Mouse (Mus musculus) gonadal fat pad, adult 2 months (tissue): Measurements from ENCODE around the gene Becn1. TPM values are rescaled to one million over a fixed set of nuclear protein-coding genes. Genes with fewer than 3 reads are reported as not detected.

ENCODE experiments used
- DNase-seq: peaks from one replicate; pipeline ENCODE4 v3.0.0-alpha.2; 2012; ENCODE audit warnings: low read depth
- polyA plus RNA-seq: library from polyadenylated mRNA; depleted of rRNA; stranded (reverse); fragments of >200 nt; gene quantifications from 2 replicates; pipeline ENCODE4 v1.2.3, GENCODE M21; 2012

Gene Becn1
- polyA plus RNA-seq, 1 experiment, result 158 TPM

- no peak for DNase-seq
Observed at GRCm38 (mm10) chr11:101269577-101270116, 32.4 kb downstream of the Becn1 start.

DNA sequence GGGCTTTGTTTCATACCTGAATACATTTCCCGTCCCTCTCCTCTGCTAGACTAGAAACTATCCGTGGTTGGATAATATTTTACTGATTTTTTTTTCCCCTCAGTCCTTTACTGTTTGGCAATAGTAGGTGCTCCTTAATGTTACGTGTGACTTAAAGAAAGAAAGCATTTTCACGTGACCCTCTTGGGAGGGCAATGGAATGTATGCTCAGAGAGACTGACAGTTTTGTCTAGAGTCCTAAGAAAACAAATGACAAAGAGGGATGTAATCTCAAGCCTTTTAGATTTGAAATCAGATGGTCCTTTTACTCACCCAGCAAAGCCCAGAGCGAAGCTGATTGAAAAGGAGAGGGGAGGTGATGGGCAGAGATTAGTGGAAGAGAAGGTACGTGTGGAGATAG lies 36.2 kb downstream of the Becn1 start:
- DNase-seq, result no peak

DNA sequence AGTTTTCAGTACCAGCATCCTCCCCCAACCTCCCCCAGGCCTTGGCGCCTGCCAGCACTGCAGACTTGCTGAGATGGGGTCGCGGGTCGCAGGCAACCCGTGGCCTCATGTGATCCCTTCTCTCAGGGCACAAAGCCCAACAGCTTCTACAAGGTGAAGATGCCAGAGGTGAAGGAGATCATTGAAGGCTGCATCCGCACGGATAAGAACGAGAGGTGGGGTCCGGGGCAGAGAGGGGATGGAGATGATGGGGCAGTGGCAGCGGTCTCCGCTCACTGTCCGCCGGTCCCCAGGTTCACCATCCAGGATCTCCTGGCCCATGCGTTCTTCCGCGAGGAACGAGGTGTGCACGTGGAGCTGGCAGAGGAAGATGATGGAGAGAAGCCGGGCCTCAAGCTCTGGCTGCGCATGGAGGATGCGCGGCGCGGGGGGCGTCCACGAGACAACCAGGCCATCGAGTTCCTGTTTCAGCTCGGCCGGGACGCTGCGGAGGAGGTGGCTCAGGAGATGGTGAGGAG lies 37.1 kb downstream of the Becn1 start:
- no peak for DNase-seq

DNA sequence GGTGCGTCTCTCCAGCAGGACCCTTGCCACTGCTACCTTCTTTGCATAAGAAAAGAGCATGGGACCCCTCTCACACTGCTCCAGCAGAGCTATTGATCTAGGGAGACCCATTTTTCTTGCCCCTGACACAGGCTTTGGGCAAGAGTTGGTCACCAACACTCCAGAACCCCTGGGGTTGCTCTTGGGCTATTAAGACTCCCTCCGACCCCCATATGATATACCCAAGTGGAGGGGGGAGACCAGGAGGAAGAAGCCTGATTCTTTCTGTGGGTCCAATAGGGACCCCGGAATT lies 38.2 kb downstream of the Becn1 start:
- no peak for DNase-seq

DNA sequence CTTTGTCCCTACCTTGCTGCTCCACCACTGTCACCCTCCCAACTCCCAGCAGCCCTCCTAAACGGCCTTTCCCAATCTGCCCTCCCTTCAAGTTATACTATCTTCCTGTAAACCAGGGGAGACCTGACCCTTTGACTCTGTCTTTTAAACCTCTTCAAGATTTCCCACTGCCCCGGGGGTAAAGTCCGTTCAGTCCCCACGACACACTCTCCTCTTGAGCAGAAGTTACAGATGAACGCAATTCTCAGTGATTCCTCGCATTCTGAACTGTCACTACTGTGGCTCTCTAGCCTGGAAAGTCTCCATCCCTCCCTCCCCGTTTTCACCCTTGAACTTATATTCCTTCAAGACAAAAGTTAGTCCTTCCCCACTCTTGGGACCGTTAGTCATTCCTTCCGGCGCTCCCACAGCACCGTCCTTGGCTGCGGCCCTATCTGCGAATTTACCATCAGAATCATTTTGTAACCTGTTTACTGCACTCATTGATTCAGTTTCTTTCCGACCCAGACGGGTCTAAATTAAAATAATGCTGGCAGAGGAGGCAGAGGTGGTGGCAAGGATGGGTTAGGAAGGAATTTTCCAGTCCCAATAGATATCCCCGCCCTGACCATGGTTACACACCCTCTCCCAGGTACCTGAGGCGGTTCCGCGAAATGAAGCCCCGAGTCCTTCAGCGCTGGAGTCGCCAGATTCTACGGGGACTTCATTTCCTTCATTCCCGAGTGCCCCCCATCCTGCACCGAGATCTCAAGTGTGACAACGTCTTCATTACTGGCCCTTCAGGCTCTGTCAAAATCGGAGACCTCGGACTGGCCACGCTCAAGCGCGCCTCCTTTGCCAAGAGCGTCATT lies 38.7 kb downstream of the Becn1 start:
- no peak for DNase-seq

DNA sequence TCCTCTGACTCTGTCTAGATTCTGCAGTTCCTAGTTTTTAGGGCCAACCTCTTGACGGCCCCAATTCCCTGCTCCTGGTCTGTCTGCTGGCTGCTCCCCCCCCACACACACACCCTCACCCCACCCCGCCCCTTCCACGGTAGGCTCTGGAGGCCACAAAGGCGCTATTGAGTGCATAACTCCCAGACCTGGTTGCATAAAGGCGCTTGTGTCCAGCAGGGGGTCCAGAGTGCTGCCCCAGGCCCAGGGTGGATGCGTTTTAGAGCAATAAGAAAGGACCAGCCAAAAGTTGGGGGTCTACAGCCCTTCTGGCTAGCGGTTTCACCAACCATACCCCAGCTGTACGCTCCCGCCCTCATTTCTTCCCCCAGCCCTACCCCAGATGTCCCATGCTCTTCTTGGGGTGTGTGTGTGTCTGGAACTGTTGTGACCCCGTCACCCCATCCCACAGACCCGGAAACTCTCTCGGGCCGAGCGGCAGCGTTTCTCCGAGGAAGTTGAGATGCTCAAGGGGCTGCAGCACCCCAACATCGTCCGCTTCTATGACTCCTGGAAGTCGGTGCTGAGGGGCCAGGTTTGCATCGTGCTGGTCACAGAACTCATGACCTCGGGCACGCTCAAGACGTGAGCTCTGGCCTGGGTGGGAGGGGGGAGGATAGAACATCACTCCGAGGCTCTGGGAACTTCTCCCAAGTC lies 39.7 kb downstream of the Becn1 start:
- no peak for DNase-seq

DNA sequence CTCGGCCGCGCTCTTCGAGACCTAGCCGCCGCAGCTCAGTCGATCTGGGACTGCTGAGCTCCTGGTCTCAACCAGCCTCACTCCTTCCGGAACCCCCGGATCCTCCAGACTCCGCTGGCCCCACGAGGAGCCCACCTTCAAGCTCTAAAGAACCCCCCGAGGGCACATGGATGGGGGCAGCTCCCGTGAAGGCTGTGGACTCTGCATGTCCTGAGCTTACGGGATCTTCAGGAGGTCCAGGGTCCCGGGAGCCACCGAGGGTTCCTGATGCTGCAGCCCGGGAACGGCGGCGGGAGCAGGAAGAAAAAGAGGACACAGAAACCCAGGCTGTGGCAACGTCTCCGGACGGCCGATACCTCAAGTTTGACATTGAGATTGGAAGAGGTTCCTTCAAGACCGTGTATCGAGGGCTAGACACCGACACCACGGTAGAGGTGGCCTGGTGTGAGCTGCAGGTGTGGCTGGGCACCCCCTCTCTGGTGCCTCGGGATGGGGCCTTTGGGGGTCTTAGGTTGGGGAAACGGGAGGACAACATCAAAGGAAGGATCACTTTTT lies 41.2 kb downstream of the Becn1 start:
- DNase-seq, result no peak

- DNase-seq, result no peak
Observed at GRCm38 (mm10) chr11:101259948-101260825, 41.9 kb downstream of the Becn1 start, which contains the start of gene Wnk4. TSS of gene Wnk4 (plus strand) at chr11:101260567.

GRCm38 (mm10) chr11:101259261-101259712 lies 42.8 kb downstream of the Becn1 start:
- no peak for DNase-seq

DNA sequence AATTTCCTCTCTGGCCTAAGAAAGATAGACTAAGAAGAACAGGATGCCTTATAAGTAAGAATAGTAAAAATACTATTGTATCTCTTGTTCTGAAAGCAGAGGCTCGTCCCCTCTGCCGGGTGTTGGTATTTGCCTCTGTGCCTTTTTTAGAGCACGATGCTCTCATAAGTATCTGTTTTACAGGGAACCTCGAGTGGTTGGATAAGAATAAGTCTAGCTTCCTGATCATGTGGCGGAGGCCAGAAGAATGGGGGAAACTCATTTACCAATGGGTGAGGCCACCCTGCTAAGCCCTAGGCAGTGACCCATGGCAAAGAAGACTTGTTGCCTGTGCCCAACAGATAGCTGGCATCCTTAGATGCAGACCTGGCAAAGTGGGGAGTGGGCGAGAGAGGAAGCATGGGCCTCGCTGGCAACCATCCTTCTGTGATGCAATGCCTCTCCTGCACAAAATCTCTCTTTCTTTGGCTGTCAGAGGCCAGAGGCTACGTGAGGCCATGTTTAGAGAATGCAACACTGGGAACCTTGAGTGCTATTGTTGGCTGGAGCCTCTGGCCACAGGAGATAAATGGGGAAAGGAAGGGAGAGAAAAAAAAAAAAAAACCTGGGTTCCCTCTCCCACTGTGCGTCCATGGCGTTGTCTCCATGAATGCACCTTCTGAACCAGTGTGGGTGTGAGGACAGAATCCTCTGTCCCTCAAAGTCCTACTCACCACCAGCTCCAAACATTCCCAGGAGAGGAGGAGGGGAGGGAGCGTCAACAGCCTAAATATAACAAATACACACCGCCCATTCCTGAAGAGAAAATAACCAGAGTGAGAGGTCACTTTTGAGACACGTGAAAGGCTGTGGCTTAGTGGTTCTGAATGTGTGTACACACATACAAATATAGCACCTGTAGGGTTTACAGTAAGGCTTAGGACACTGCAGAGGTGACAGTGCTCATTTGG lies 46.0 kb downstream of the Becn1 start:
- DNase-seq, result no peak

DNA sequence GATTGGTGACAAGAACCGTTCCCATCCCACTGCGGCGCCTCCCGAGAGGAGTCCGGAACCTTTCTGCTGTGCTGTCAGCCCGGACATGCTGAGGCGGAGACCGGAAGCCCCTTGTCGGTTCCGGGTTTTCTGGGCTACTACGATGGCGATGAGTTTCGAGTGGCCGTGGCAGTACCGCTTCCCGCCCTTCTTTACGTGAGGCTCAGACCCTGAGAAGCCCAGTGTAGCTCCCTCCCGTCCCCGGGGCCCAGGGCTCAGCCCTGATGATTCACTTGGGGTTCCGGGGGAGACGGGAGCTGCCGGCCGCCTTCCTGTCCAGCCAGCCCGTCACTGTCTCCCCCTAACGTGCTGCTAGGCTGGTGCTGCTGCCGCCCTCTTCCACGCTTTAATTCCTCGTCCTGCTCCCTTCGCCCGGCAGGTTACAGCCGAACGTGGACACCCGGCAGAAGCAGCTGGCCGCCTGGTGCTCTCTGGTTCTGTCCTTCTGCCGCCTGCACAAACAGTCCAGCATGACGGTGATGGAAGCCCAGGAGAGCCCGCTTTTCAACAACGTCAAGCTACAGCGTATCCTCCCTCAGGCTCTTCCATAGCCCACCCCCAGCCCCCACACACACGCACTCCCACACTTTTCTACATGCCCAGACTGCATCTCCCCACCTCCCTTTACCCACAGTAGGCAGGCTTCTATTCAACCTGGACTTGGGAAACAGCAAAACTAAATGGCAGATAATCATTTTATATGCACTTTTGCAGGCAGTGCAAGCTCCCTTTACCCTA lies 48.3 kb downstream of the Becn1 start, which contains the start of gene Vps25:
TSS of gene Vps25 (plus strand) at position 95 of the 777 bp plus-strand sequence.
- DNase-seq, result no peak

DNA sequence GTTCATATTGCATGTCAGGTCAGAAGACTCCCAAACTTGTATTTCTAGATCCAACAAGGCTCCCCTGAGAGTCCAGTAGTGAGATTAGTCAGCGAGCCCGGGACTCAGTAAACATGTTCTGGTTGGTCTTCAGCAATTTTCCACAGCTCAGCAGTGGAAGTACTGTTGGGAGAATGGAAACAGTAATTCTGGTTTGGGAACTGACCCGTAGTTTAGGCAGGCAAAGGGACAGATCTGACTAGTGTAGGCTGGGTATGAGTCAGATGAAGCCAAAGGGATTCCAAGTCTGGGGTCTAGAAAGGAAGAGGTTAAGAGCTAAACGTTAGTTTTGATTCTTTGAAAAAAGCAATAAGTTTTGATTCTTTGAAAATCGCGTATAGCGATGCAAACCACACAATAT lies 49.1 kb downstream of the Becn1 start:
- DNase-seq, result no peak

- DNase-seq, result no peak
Observed at GRCm38 (mm10) chr11:101251031-101251430, 51.1 kb downstream of the Becn1 start.

GRCm38 (mm10) chr11:101248258-101248994 lies 53.7 kb downstream of the Becn1 start:
- DNase-seq, result no peak

DNA sequence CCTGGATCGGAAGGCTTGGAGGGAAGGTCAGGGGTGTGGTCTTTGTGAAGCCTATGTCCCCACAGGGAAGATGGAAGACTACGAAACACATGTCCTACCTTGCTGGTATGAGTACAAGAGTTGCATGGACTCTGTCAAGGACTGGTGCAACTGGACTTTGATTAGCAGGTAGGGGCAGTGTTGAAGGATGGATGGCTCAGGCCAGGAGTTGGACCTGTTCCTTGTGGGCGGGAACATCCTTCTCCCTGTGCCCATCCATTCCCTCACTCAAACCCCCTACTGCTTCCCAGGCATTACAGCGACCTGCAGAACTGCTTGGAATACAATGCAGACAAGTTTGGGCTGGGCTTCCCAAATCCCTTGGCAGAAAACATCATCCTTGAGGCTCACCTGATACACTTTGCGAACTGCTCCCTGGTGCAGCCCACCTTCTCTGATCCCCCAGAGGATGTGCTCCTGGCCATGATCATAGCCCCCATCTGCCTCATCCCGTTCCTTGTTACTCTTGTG lies 54.5 kb downstream of the Becn1 start:
- no peak for DNase-seq

- DNase-seq, result no peak
Observed at GRCm38 (mm10) chr11:101246702-101247012, 55.4 kb downstream of the Becn1 start.

GRCm38 (mm10) chr11:101245855-101246701 lies 56.0 kb downstream of the Becn1 start, which contains the start of gene Ramp2:
TSS of gene Ramp2 (plus strand) at chr11:101246028.
- no peak for DNase-seq

- DNase-seq, result no peak
Observed at GRCm38 (mm10) chr11:101245071-101245470, 57.0 kb downstream of the Becn1 start.
